Mouse (Mus musculus): ENCODE measurements around the gene Psmc1.

GRCm38 (mm10) chr12:100172481-100172880 is 62.5 kb downstream of the Psmc1 start:
- TF ChIP-seq GATA1 (IDR thresholded peaks at IDR 0.05; ENCODE audit: low read length) (no peak), TAL1 (IDR thresholded peaks at IDR 0.05; ENCODE audit: low read length) (no peak)

Data from erythroblast, embryonic 14.5 days (primary cell).